Mouse (Mus musculus): Measurements from ENCODE around the gene Paxx. TPM values are rescaled to one million over a fixed set of nuclear protein-coding genes. Genes with fewer than 3 reads are reported as not detected.

Gene Paxx
- 85.1 and 97.1 TPM in 2 replicates for polyA plus RNA-seq (2015; fragmentation: Nextera tagmentation; extraction: Ambion mirVana)

- Histone ChIP-seq H3K4me2 (peak within 1 kb of the TSS; percentile 89), H3K4me1 (replicated peaks) (peaks cover 31% of the 10 kb centered on the region), H3K9me3 (no peaks in the 10 kb centered on the region), H3K9ac (peak within 1 kb of the TSS; percentile 87), H3K27me3 (no peaks in the 10 kb centered on the region), H3K27ac (replicated peaks) (peak within 1 kb of the TSS; percentile 96), H3K4me3 (peak within 1 kb of the TSS; percentile 77), H3K36me3 (peaks cover 21% of the 10 kb centered on the region)
- WGBS, result under 1% methylated on average over 48 of the region's 48 CpGs
- ATAC-seq (ENCODE audit: low read depth), result peak; percentile 92
Measured at GRCm38 (mm10) chr2:25460551-25461309, at the start of gene Paxx. Gene Paxx (minus strand): TSS chr2:25461094.

- 70% methylated on average over 3 of the region's 3 CpGs for WGBS
- H3K4me1 ChIP-seq (replicated peaks), result no peaks in the 10 kb centered on the region
- no peak overlapping the region for H3K27ac ChIP-seq (replicated peaks)
- peaks cover 14% of the 10 kb centered on the region for H3K36me3 ChIP-seq
- ATAC-seq (ENCODE audit: low read depth), result no peak
- no peak overlapping the region for H3K4me2 ChIP-seq
- H3K27me3 ChIP-seq, result no peaks in the 10 kb centered on the region
- no peak overlapping the region for H3K9ac ChIP-seq
- H3K9me3 ChIP-seq, result no peaks in the 10 kb centered on the region
- H3K4me3 ChIP-seq, result no peak overlapping the region
Measured at GRCm38 (mm10) chr2:25509912-25510311, 49.0 kb upstream of the Paxx start.

- peaks cover 37% of the 10 kb centered on the region for H3K36me3 ChIP-seq
- no peaks in the 10 kb centered on the region for H3K27me3 ChIP-seq
- H3K9ac ChIP-seq, result no peak overlapping the region
- no peak overlapping the region for H3K4me3 ChIP-seq
- H3K4me1 ChIP-seq (replicated peaks), result peaks cover 5% of the 10 kb centered on the region
- no peak overlapping the region for H3K4me2 ChIP-seq
- H3K9me3 ChIP-seq, result no peaks in the 10 kb centered on the region
- H3K27ac ChIP-seq (replicated peaks), result no peak overlapping the region
- WGBS, result 35% methylated on average over 5 of the region's 5 CpGs
- ATAC-seq (ENCODE audit: low read depth), result no peak
Measured at GRCm38 (mm10) chr2:25506964-25507363, 46.1 kb upstream of the Paxx start.

- H3K36me3 ChIP-seq, result peaks cover 37% of the 10 kb centered on the region
- no peak overlapping the region for H3K4me3 ChIP-seq
- no peak overlapping the region for H3K4me2 ChIP-seq
- H3K4me1 ChIP-seq (replicated peaks), result peaks cover 13% of the 10 kb centered on the region
- 95% methylated on average over 4 of the region's 4 CpGs for WGBS
- H3K27me3 ChIP-seq, result no peaks in the 10 kb centered on the region
- no peak overlapping the region for H3K9ac ChIP-seq
- H3K9me3 ChIP-seq, result no peaks in the 10 kb centered on the region
- ATAC-seq (ENCODE audit: low read depth), result no peak
- no peak overlapping the region for H3K27ac ChIP-seq (replicated peaks)
Measured at GRCm38 (mm10) chr2:25505860-25506259, 45.0 kb upstream of the Paxx start.

GRCm38 (mm10) chr2:25505000-25505399 is 44.1 kb upstream of the Paxx start:
- H3K4me3 ChIP-seq, result no peak overlapping the region
- H3K36me3 ChIP-seq, result peaks cover 37% of the 10 kb centered on the region
- H3K9me3 ChIP-seq, result no peaks in the 10 kb centered on the region
- no peak overlapping the region for H3K27ac ChIP-seq (replicated peaks)
- WGBS, result 100% methylated on average over 1 of the region's 1 CpGs
- ATAC-seq (ENCODE audit: low read depth), result no peak
- H3K4me1 ChIP-seq (replicated peaks), result peaks cover 17% of the 10 kb centered on the region
- H3K4me2 ChIP-seq, result no peak overlapping the region
- H3K27me3 ChIP-seq, result no peaks in the 10 kb centered on the region
- H3K9ac ChIP-seq, result no peak overlapping the region

GRCm38 (mm10) chr2:25504538-25504937 is 43.6 kb upstream of the Paxx start:
- 94% methylated on average over 19 of the region's 19 CpGs for WGBS
- Histone ChIP-seq H3K27ac (replicated peaks) (no peak overlapping the region), H3K4me1 (replicated peaks) (peaks cover 18% of the 10 kb centered on the region), H3K27me3 (no peaks in the 10 kb centered on the region), H3K9me3 (no peaks in the 10 kb centered on the region), H3K4me3 (no peak overlapping the region), H3K36me3 (peaks cover 37% of the 10 kb centered on the region), H3K4me2 (no peak overlapping the region), H3K9ac (no peak overlapping the region)
- ATAC-seq (ENCODE audit: low read depth), result no peak

GRCm38 (mm10) chr2:25502726-25503125 is 41.8 kb upstream of the Paxx start:
- Histone ChIP-seq H3K4me2 (no peak overlapping the region), H3K4me3 (no peak overlapping the region), H3K4me1 (replicated peaks) (peaks cover 18% of the 10 kb centered on the region), H3K9ac (no peak overlapping the region), H3K27me3 (no peaks in the 10 kb centered on the region), H3K36me3 (peaks cover 37% of the 10 kb centered on the region), H3K27ac (replicated peaks) (no peak overlapping the region), H3K9me3 (no peaks in the 10 kb centered on the region)
- no peak for ATAC-seq (ENCODE audit: low read depth)
- 85% methylated on average over 3 of the region's 3 CpGs for WGBS

- peak; percentile 4; the same call in 1 of the 2 replicates for ATAC-seq (ENCODE audit: low read depth)
- H3K4me3 ChIP-seq, result peak within 1 kb of the TSS; percentile 93
- H3K4me1 ChIP-seq (replicated peaks), result peaks cover 18% of the 10 kb centered on the region
- peak within 1 kb of the TSS; percentile 100 for H3K4me2 ChIP-seq
- peak within 1 kb of the TSS; percentile 99 for H3K9ac ChIP-seq
- H3K27ac ChIP-seq (replicated peaks), result peak within 1 kb of the TSS; percentile 84
- H3K9me3 ChIP-seq, result no peaks in the 10 kb centered on the region
- peaks cover 37% of the 10 kb centered on the region for H3K36me3 ChIP-seq
- WGBS, result 77% methylated on average over 20 of the region's 20 CpGs
- H3K27me3 ChIP-seq, result no peaks in the 10 kb centered on the region
Measured at GRCm38 (mm10) chr2:25501593-25502486, 40.9 kb upstream of the Paxx start, which contains the start of gene C8g. Gene C8g (minus strand): TSS chr2:25501719.

GRCm38 (mm10) chr2:25500576-25501405 is 39.9 kb upstream of the Paxx start, which contains the start of gene Fbxw5:
Gene Fbxw5 (plus strand): TSS chr2:25500750.
- H3K9me3 ChIP-seq, result no peaks in the 10 kb centered on the region
- ATAC-seq (ENCODE audit: low read depth), result peak; percentile 87
- peak within 1 kb of the TSS; percentile 93 for H3K4me3 ChIP-seq
- H3K27ac ChIP-seq (replicated peaks), result peak within 1 kb of the TSS; percentile 84
- H3K4me1 ChIP-seq (replicated peaks), result peaks cover 18% of the 10 kb centered on the region
- H3K4me2 ChIP-seq, result peak within 1 kb of the TSS; percentile 100
- WGBS, result 2% methylated on average over 37 of the region's 44 CpGs
- H3K9ac ChIP-seq, result peak within 1 kb of the TSS; percentile 99
- no peaks in the 10 kb centered on the region for H3K27me3 ChIP-seq
- H3K36me3 ChIP-seq, result peaks cover 32% of the 10 kb centered on the region

- Histone ChIP-seq H3K4me1 (replicated peaks) (peaks cover 18% of the 10 kb centered on the region), H3K4me2 (peak overlapping the region; percentile 100), H3K27me3 (no peaks in the 10 kb centered on the region), H3K9ac (peak overlapping the region; percentile 58), H3K4me3 (peak overlapping the region; percentile 93), H3K27ac (replicated peaks) (no peak overlapping the region), H3K36me3 (peaks cover 26% of the 10 kb centered on the region), H3K9me3 (no peaks in the 10 kb centered on the region)
- ATAC-seq (ENCODE audit: low read depth), result peak; percentile 19
- WGBS, result 71% methylated on average over 6 of the region's 6 CpGs
Measured at GRCm38 (mm10) chr2:25500071-25500575, 39.2 kb upstream of the Paxx start.

All from neural tube, embryonic 13.5 days (tissue).